ENCODE assay signal across 29 mouse cellular contexts in the genomic region with DNA sequence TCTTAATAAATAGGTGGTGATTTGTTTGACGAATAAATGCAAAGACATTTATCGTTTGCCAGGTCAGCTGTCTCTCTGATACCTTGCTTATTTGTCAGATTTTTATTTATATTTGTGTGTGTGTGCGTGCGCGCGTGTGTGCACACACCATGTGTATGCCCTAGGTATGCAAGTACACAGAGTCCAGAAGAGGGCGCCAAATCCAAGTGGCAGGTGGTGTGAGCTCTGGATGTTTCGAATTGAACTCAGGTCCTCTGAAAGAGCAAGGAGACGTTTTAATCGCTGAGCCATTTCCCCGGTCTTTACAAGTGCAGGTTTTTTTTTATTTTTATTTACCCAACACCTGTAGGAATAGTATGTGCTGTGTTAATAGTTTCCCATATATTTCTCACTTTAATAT.
A peak's percentile ranks its signal among the peaks of the same experiment; 100 is the strongest.
DNase-seq lines count a peak whose midpoint lies in the region; ATAC-seq and TF ChIP-seq lines count a peak whose summit lies in the region.
"Had no signal": no experiment of that assay in that cellular context is flagged by ENCODE, and none has a peak within 500 bp of the region (broad histone marks: within the 10 kb centered on the region; RNA-seq: fewer than 3 reads in every experiment).

No protein-coding gene starts in this region.

- H3K4me1 ChIP-seq in hindbrain, postnatal 0 days (ENCODE audit: insufficient read depth, low read length), result no peaks in the 10 kb centered on the region
- no peaks in the 10 kb centered on the region for H3K4me1 ChIP-seq in hindbrain, embryonic 16.5 days (ENCODE audit: control insufficient read depth, insufficient read depth, low read depth, low read length)
- H3K4me1 ChIP-seq in midbrain, postnatal 0 days (ENCODE audit: insufficient read depth, low read length), result no peaks in the 10 kb centered on the region
- no peaks in the 10 kb centered on the region for H3K4me1 ChIP-seq in midbrain, embryonic 15.5 days
- H3K4me1 ChIP-seq in MEL (ENCODE audit: control insufficient read depth in 1 of 2, insufficient read depth in 2 of 2, low read length in 2 of 2), result no peaks in the 10 kb centered on the region
- no peaks in the 10 kb centered on the region for H3K4me1 ChIP-seq in forebrain, embryonic 14.5 days (ENCODE audit: control insufficient read depth, insufficient read depth, low read length)
- H3K4me1 ChIP-seq: embryonic facial prominence, embryonic 10.5 days; embryonic facial prominence, embryonic 15.5 days; forebrain, embryonic 12.5 days; heart, embryonic 10.5 days; heart, embryonic 15.5 days; kidney, embryonic 15.5 days; limb, embryonic 15.5 days; megakaryocyte, embryonic 14.5 days; midbrain, embryonic 12.5 days had no signal

- TF ChIP-seq RAD21 in MEL (IDR thresholded peaks at IDR 0.05; ENCODE audit: low read depth, low read length), result no peak

- no peak overlapping the region for H3K4me2 ChIP-seq in hindbrain, postnatal 0 days (ENCODE audit: low read depth, low read length)
- no peak overlapping the region for H3K4me2 ChIP-seq in hindbrain, embryonic 16.5 days (ENCODE audit: low read length)
- no peak overlapping the region for H3K4me2 ChIP-seq in midbrain, postnatal 0 days (ENCODE audit: low read depth, low read length, poor library complexity, severe bottlenecking)
- no peak overlapping the region for H3K4me2 ChIP-seq in midbrain, embryonic 15.5 days
- no peak overlapping the region for H3K4me2 ChIP-seq in forebrain, embryonic 14.5 days (ENCODE audit: low read length)
- H3K4me2 ChIP-seq: embryonic facial prominence, embryonic 15.5 days; forebrain, embryonic 12.5 days; heart, embryonic 15.5 days; kidney, embryonic 15.5 days; limb, embryonic 15.5 days; midbrain, embryonic 12.5 days had no signal

- no peaks in the 10 kb centered on the region for H3K79me2 ChIP-seq in MEL (ENCODE audit: control insufficient read depth, insufficient read depth, low read length, poor library complexity)

- ATAC-seq in hindbrain, postnatal 0 days, result no peak
- ATAC-seq in hindbrain, embryonic 16.5 days, result no peak
- no peak for ATAC-seq in midbrain, postnatal 0 days (ENCODE audit: low FRiP score)
- ATAC-seq in midbrain, embryonic 15.5 days (replicated peaks), result no peak
- ATAC-seq in forebrain, embryonic 14.5 days, result no peak

- H3K27me3 ChIP-seq in hindbrain, postnatal 0 days (ENCODE audit: insufficient read depth, low read length), result no peaks in the 10 kb centered on the region
- no peaks in the 10 kb centered on the region for H3K27me3 ChIP-seq in hindbrain, embryonic 16.5 days (replicated peaks; ENCODE audit: control insufficient read depth, insufficient read depth, low read length)
- no peaks in the 10 kb centered on the region; the same call in 1 of the 2 replicates for H3K27me3 ChIP-seq in midbrain, postnatal 0 days (ENCODE audit: insufficient read depth, low read length)
- H3K27me3 ChIP-seq in midbrain, embryonic 15.5 days (replicated peaks), result no peaks in the 10 kb centered on the region
- H3K27me3 ChIP-seq in MEL (ENCODE audit: control insufficient read depth in 1 of 2, insufficient read depth in 2 of 2, low read length in 2 of 2), result no peaks in the 10 kb centered on the region
- H3K27me3 ChIP-seq in forebrain, embryonic 14.5 days (replicated peaks; ENCODE audit: control insufficient read depth, insufficient read depth, low read length), result no peaks in the 10 kb centered on the region
- H3K27me3 ChIP-seq: embryonic facial prominence, embryonic 15.5 days; forebrain, embryonic 12.5 days; heart, embryonic 15.5 days; kidney, embryonic 15.5 days; limb, embryonic 15.5 days; megakaryocyte, embryonic 14.5 days; midbrain, embryonic 12.5 days had no signal

- TF ChIP-seq EP300 in MEL (IDR thresholded peaks at IDR 0.05; ENCODE audit: low read depth in 1 of 2, low read length in 2 of 2), result no peak

- H3K9me3 ChIP-seq in hindbrain, postnatal 0 days (ENCODE audit: low read length), result no peaks in the 10 kb centered on the region
- no peaks in the 10 kb centered on the region for H3K9me3 ChIP-seq in hindbrain, embryonic 16.5 days (ENCODE audit: control insufficient read depth, low read length)
- H3K9me3 ChIP-seq in midbrain, postnatal 0 days (ENCODE audit: low read length), result no peaks in the 10 kb centered on the region
- no peaks in the 10 kb centered on the region for H3K9me3 ChIP-seq in midbrain, embryonic 15.5 days
- H3K9me3 ChIP-seq in MEL (replicated peaks; ENCODE audit: insufficient read depth, low read length), result no peaks in the 10 kb centered on the region
- H3K9me3 ChIP-seq in forebrain, embryonic 14.5 days (replicated peaks; ENCODE audit: control insufficient read depth, low read length), result no peaks in the 10 kb centered on the region
- H3K9me3 ChIP-seq: embryonic facial prominence, embryonic 10.5 days; embryonic facial prominence, embryonic 15.5 days; forebrain, embryonic 12.5 days; heart, embryonic 10.5 days; heart, embryonic 15.5 days; limb, embryonic 10.5 days; limb, embryonic 15.5 days; midbrain, embryonic 12.5 days had no signal

- H3K4me3 ChIP-seq in hindbrain, postnatal 0 days (ENCODE audit: low read length), result no peak overlapping the region
- no peak overlapping the region for H3K4me3 ChIP-seq in hindbrain, embryonic 16.5 days (ENCODE audit: low read length)
- H3K4me3 ChIP-seq in midbrain, postnatal 0 days (ENCODE audit: low read depth, low read length), result no peak overlapping the region
- H3K4me3 ChIP-seq in midbrain, embryonic 15.5 days, result no peak overlapping the region
- no peak overlapping the region for H3K4me3 ChIP-seq in MEL (ENCODE audit: control insufficient read depth in 1 of 2, insufficient read depth in 1 of 2, low read depth in 2 of 2, low read length in 2 of 2)
- H3K4me3 ChIP-seq in forebrain, embryonic 14.5 days (ENCODE audit: low read depth, low read length), result no peak overlapping the region
- H3K4me3 ChIP-seq: embryonic facial prominence, embryonic 10.5 days; embryonic facial prominence, embryonic 15.5 days; forebrain, embryonic 12.5 days; heart, embryonic 10.5 days; heart, embryonic 15.5 days; kidney, embryonic 15.5 days; limb, embryonic 10.5 days; limb, embryonic 15.5 days; megakaryocyte, embryonic 14.5 days; midbrain, embryonic 12.5 days had no signal

- no peak overlapping the region for H3K27ac ChIP-seq in hindbrain, postnatal 0 days
- no peak overlapping the region for H3K27ac ChIP-seq in hindbrain, embryonic 16.5 days (ENCODE audit: low read depth, low read length)
- no peak overlapping the region for H3K27ac ChIP-seq in midbrain, postnatal 0 days (ENCODE audit: low read depth, low read length)
- H3K27ac ChIP-seq in midbrain, embryonic 15.5 days, result no peak overlapping the region
- no peak overlapping the region for H3K27ac ChIP-seq in MEL (ENCODE audit: control insufficient read depth, low read depth, low read length)
- H3K27ac ChIP-seq in forebrain, embryonic 14.5 days (ENCODE audit: low read depth, low read length), result no peak overlapping the region
- H3K27ac ChIP-seq: embryonic facial prominence, embryonic 10.5 days; embryonic facial prominence, embryonic 15.5 days; forebrain, embryonic 12.5 days; heart, embryonic 10.5 days; heart, embryonic 15.5 days; kidney, embryonic 15.5 days; limb, embryonic 10.5 days; limb, embryonic 15.5 days; liver, embryonic 14.5 days; midbrain, embryonic 12.5 days had no signal

- TF ChIP-seq POLR2A in MEL (IDR thresholded peaks at IDR 0.05; ENCODE audit: control insufficient read depth in 1 of 2, insufficient read depth in 1 of 2, low read depth in 1 of 2, low read length in 2 of 2, poor library complexity in 1 of 2), result no peak
- no peak for TF ChIP-seq POLR2A in brain, embryonic 14.5 days (IDR thresholded peaks at IDR 0.05; ENCODE audit: borderline replicate concordance, extremely low read depth, insufficient read depth, insufficient read length, poor library complexity, severe bottlenecking)

- no peak overlapping the region for H3K9ac ChIP-seq in hindbrain, postnatal 0 days (replicated peaks; ENCODE audit: low read length)
- H3K9ac ChIP-seq in hindbrain, embryonic 16.5 days (ENCODE audit: low read depth, low read length), result no peak overlapping the region
- no peak overlapping the region for H3K9ac ChIP-seq in midbrain, postnatal 0 days (replicated peaks; ENCODE audit: low read length, poor library complexity, severe bottlenecking)
- H3K9ac ChIP-seq in midbrain, embryonic 15.5 days, result no peak overlapping the region
- H3K9ac ChIP-seq in MEL (ENCODE audit: control insufficient read depth, low read depth, low read length, poor library complexity, severe bottlenecking), result no peak overlapping the region
- H3K9ac ChIP-seq in forebrain, embryonic 14.5 days (ENCODE audit: low read length), result no peak overlapping the region
- H3K9ac ChIP-seq: embryonic facial prominence, embryonic 15.5 days; forebrain, embryonic 12.5 days; heart, embryonic 15.5 days; kidney, embryonic 15.5 days; limb, embryonic 15.5 days; liver, embryonic 14.5 days; midbrain, embryonic 12.5 days had no signal

- 96% methylated on average over 11 of the region's 11 CpGs for WGBS in hindbrain, postnatal 0 days
- 95% methylated on average over 11 of the region's 11 CpGs for WGBS in hindbrain, embryonic 16.5 days
- WGBS in midbrain, postnatal 0 days, result 96% methylated on average over 11 of the region's 11 CpGs
- 92% methylated on average over 11 of the region's 11 CpGs for WGBS in midbrain, embryonic 15.5 days
- 95% methylated on average over 11 of the region's 11 CpGs for whole genome bisulfite sequencing in forebrain, embryonic 14.5 days

- TF ChIP-seq CTCF in hindbrain, postnatal 0 days (IDR thresholded peaks at IDR 0.05; ENCODE audit: low read depth), result 0 out of 2 replicates have a peak, but pooled peaks have one; percentile 22
- peak; percentile 26 for TF ChIP-seq CTCF in midbrain, postnatal 0 days (IDR thresholded peaks at IDR 0.05)
- no peak; a peak in 1 of 6 replicates for TF ChIP-seq CTCF in MEL (IDR thresholded peaks at IDR 0.05 in 2 of 3, conservative IDR thresholded peaks at IDR 0.05 in 1 of 3; ENCODE audit: control insufficient read depth in 1 of 3, insufficient read depth in 1 of 3, low read depth in 2 of 3, low read length in 3 of 3, poor library complexity in 1 of 3, severe bottlenecking in 1 of 3)
- TF ChIP-seq CTCF in brain, embryonic 14.5 days (IDR thresholded peaks at IDR 0.05; ENCODE audit: borderline replicate concordance, extremely low read depth, insufficient read depth, insufficient read length), result 0 out of 2 replicates have a peak, but pooled peaks have one; percentile 2

- no peaks in the 10 kb centered on the region for H3K36me3 ChIP-seq in hindbrain, postnatal 0 days (ENCODE audit: insufficient read depth, low read length)
- H3K36me3 ChIP-seq in hindbrain, embryonic 16.5 days (ENCODE audit: control insufficient read depth, insufficient read depth, low read length), result no peaks in the 10 kb centered on the region
- H3K36me3 ChIP-seq in midbrain, postnatal 0 days (ENCODE audit: insufficient read depth, low read length), result no peaks in the 10 kb centered on the region
- H3K36me3 ChIP-seq in midbrain, embryonic 15.5 days (replicated peaks), result no peaks in the 10 kb centered on the region
- H3K36me3 ChIP-seq in MEL (ENCODE audit: control insufficient read depth in 1 of 2, insufficient read depth in 2 of 2, low read length in 2 of 2), result no peaks in the 10 kb centered on the region
- H3K36me3 ChIP-seq in forebrain, embryonic 14.5 days (ENCODE audit: control insufficient read depth, insufficient read depth, low read length), result no peaks in the 10 kb centered on the region
- H3K36me3 ChIP-seq: embryonic facial prominence, embryonic 10.5 days; embryonic facial prominence, embryonic 15.5 days; forebrain, embryonic 12.5 days; heart, embryonic 10.5 days; heart, embryonic 15.5 days; kidney, embryonic 15.5 days; limb, embryonic 10.5 days; limb, embryonic 15.5 days; midbrain, embryonic 12.5 days had no signal

- no peak for DNase-seq in hindbrain, postnatal 0 days (ENCODE audit: low spot score)
- DNase-seq in midbrain, postnatal 0 days (ENCODE audit: low spot score), result no peak
- peak; percentile 4 for DNase-seq in MEL (ENCODE audit: low read depth, low spot score)
- DNase-seq in brain, embryonic 14.5 days (ENCODE audit: low read depth), result no peak
- DNase-seq in B cell, adult 2 months, result no peak
- DNase-seq in forebrain, embryonic 14.5 days (ENCODE audit: low spot score), result no peak
- DNase-seq: adrenal gland, adult 2 months; adrenal gland, postnatal 36 days; cerebellum, adult 8-10 months; cerebellum, postnatal 25 days; gastrocnemius, postnatal 14 days; kidney, adult 11 months; kidney, postnatal 4 days; lung, postnatal 4 days; retina, postnatal 1 day; right cerebral cortex, postnatal 14 days had no signal

Comparison
In these comparisons a context has a peak if more than half of its experiments do, and no peak if none do; other contexts are left out.
1. CTCF ChIP-seq: peak in hindbrain, postnatal 0 days (single experiment), midbrain, postnatal 0 days (single experiment) and brain, embryonic 14.5 days (single experiment); none in MEL (0 of 3).